Mouse (Mus musculus) natural killer cell, adult 2 months (primary cell): ENCODE results near the gene Zfp787.
"Not testable (repeated sequence)": the region's sequence is repeated elsewhere in the genome, so short reads cannot be mapped to it uniquely, and the experiment has no call there.

Experiments
- DNase-seq, 2 experiments: peaks; one replicate each; pipeline ENCODE4 v3.0.0; 2022; ENCODE audit warnings: low spot score in 2 of 2

Gene Zfp787

DNA sequence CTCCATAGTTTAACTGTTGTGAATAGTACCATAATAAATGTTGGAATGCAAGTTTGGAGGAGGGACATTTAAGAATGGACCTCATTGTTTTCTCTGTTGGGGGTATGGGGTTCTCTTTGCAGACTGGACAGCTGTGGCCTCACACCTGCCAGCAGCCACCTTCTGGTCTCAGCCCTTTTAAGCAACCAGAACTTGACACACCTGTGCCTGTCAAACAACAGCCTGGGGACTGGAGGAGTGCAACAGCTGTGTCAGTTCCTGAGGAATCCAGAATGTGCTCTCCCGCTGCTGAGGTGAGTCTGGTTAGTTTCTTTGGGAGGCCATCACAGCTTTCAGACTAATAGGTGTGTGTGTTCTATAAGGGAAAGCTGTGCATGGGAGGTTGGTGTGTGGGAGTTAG is 34.7 kb downstream of the Zfp787 start:
- not testable (repeated sequence) for DNase-seq

DNA sequence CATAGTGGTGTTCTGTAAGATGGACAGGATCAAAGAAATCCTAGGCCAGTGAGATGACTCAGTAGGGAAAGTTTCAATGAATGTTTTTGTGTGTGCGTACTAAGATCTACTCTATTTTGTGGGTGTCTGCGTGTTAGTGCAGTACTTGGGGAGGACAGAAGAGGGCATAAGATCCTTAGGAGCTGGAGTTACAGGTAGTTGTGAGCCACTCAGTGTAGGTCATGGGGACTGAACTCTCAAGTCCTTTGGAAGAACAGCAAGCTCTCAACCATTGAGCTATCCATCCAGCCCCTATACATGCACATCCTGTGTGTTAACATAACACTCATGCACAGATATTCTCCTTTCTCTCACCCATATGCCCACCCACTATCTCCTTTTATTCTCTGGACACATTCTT is 35.7 kb downstream of the Zfp787 start:
- not testable (repeated sequence) for DNase-seq

DNA sequence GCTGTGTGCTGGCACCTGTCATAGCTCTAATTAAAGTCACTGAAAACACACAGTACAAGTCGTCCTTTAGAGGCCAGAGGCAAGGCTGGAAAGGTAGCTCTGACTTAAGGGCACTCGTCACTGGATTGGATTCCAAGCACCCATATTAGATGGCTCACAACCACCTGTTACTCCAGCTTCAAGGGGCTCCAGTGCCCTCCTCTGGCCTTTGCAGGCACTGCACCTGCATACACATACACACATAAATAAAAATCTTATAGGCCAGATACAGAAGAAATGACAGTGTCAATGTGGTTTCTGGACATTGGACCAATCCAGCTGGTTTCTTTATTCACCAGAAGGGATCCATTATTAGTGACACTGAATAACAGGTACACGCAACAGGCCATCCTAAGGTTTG is 36.3 kb downstream of the Zfp787 start:
- DNase-seq, result no peak
